Mouse (Mus musculus) forebrain, embryonic 12.5 days (tissue): ENCODE measurements around the gene Strap. TPM values are rescaled to one million over a fixed set of nuclear protein-coding genes. Genes with fewer than 3 reads are reported as not detected.

Source experiments
- ATAC-seq: fragments of 200-750 bp; cut with Nextera tagmentation; 2 replicates; pipeline ENCODE4 v1.8.0; 2017; ENCODE audit warnings: moderate TSS enrichment; ENCODE audit not compliant: low FRiP score
- H3K27ac ChIP-seq: fragments of 300-500 bp; sonication (generic); 2 replicates; pipeline ENCODE4 v1.5.1; 2016; ENCODE audit warnings: mild to moderate bottlenecking
- H3K27me3 ChIP-seq: fragments of 300-500 bp; sonication (generic); 2 replicates; pipeline ENCODE4 v1.6.1; 2016; ENCODE audit warnings: mild to moderate bottlenecking
- H3K36me3 ChIP-seq: fragments of 300-500 bp; sonication (generic); replicated peaks from 2 replicates; pipeline ENCODE4 v1.6.1; 2016; ENCODE audit warnings: mild to moderate bottlenecking
- H3K4me1 ChIP-seq: fragments of 300-500 bp; sonication (generic); 2 replicates; pipeline ENCODE4 v1.6.1; 2016
- H3K4me2 ChIP-seq: fragments of 300-500 bp; sonication (generic); 2 replicates; pipeline ENCODE4 v1.6.1; 2016; ENCODE audit warnings: mild to moderate bottlenecking, moderate library complexity
- H3K4me3 ChIP-seq: fragments of 300-500 bp; sonication (generic); replicated peaks from 2 replicates; pipeline ENCODE4 v1.5.1; 2016; ENCODE audit warnings: mild to moderate bottlenecking
- H3K9ac ChIP-seq: fragments of 300-500 bp; sonication (generic); 2 replicates; pipeline ENCODE4 v1.6.1; 2016; ENCODE audit warnings: mild to moderate bottlenecking
- H3K9me3 ChIP-seq: fragments of 300-500 bp; sonication (generic); 2 replicates; pipeline ENCODE4 v1.6.1; 2016
- WGBS: fragments of 180-500 bp; shearing (Covaris S2); methylation state at CpG from one replicate; pipeline ENCODE4 v1.1.7; 2016; 5-methylcytosine and 5-hydroxymethylcytosine counted together
- polyA plus RNA-seq: library from polyadenylated mRNA; unstranded; fragments of >200 nt; fragmentation: Nextera tagmentation; extraction: Ambion mirVana; gene quantifications from 2 replicates; pipeline ENCODE4 v1.2.1, GENCODE M21; 2016

Strap gene
- polyA plus RNA-seq, 1 experiment from 2014 or later = 208 TPM

GRCm38 (mm10) chr6:137740972-137741371 lies 6.1 kb downstream of the Strap start:
- no peak overlapping the region for H3K4me3 ChIP-seq
- H3K36me3 ChIP-seq = peaks cover 72% of the 10 kb centered on the region
- H3K4me2 ChIP-seq = no peak overlapping the region
- no peak overlapping the region for H3K27ac ChIP-seq
- H3K9ac ChIP-seq = no peak overlapping the region
- H3K9me3 ChIP-seq = no peaks in the 10 kb centered on the region
- peaks cover 6% of the 10 kb centered on the region for H3K4me1 ChIP-seq
- ATAC-seq = no peak
- no peaks in the 10 kb centered on the region for H3K27me3 ChIP-seq
- WGBS = 87% methylated on average over 2 of the region's 2 CpGs

- Histone ChIP-seq H3K4me3 (no peak overlapping the region), H3K27ac (no peak overlapping the region), H3K36me3 (peaks cover 83% of the 10 kb centered on the region), H3K4me1 (no peaks in the 10 kb centered on the region), H3K27me3 (no peaks in the 10 kb centered on the region), H3K9me3 (no peaks in the 10 kb centered on the region), H3K9ac (no peak overlapping the region), H3K4me2 (no peak overlapping the region)
- no peak for ATAC-seq
- WGBS = 92% methylated on average over 4 of the region's 4 CpGs
These were observed 9.8 kb downstream of the Strap start for GRCm38 (mm10) chr6:137744700-137745099.

GRCm38 (mm10) chr6:137747174-137747928 lies 12.5 kb downstream of the Strap start:
- no peak for ATAC-seq
- WGBS = 82% methylated on average over 5 of the region's 5 CpGs
- Histone ChIP-seq H3K9me3 (no peaks in the 10 kb centered on the region), H3K36me3 (peaks cover 81% of the 10 kb centered on the region), H3K27me3 (no peaks in the 10 kb centered on the region), H3K27ac (no peak overlapping the region), H3K9ac (no peak overlapping the region), H3K4me3 (no peak overlapping the region), H3K4me1 (no peaks in the 10 kb centered on the region), H3K4me2 (no peak overlapping the region)

GRCm38 (mm10) chr6:137751551-137752274 lies 16.8 kb downstream of the Strap start:
- 91% methylated on average over 10 of the region's 10 CpGs for WGBS
- no peaks in the 10 kb centered on the region for H3K9me3 ChIP-seq
- no peak overlapping the region for H3K27ac ChIP-seq
- no peak overlapping the region for H3K4me2 ChIP-seq
- H3K27me3 ChIP-seq = no peaks in the 10 kb centered on the region
- H3K4me1 ChIP-seq = peaks cover 5% of the 10 kb centered on the region; the same call in 1 of the 2 replicates
- H3K4me3 ChIP-seq = no peak overlapping the region
- H3K9ac ChIP-seq = no peak overlapping the region
- H3K36me3 ChIP-seq = peaks cover 48% of the 10 kb centered on the region
- ATAC-seq = no peak

GRCm38 (mm10) chr6:137752275-137752655 lies 17.4 kb downstream of the Strap start:
- no peak for ATAC-seq
- 92% methylated on average over 4 of the region's 4 CpGs for WGBS
- peaks cover 44% of the 10 kb centered on the region for H3K36me3 ChIP-seq
- no peak overlapping the region for H3K9ac ChIP-seq
- no peak overlapping the region for H3K4me2 ChIP-seq
- no peak overlapping the region for H3K4me3 ChIP-seq
- no peak overlapping the region for H3K27ac ChIP-seq
- no peaks in the 10 kb centered on the region for H3K27me3 ChIP-seq
- H3K4me1 ChIP-seq = peaks cover 5% of the 10 kb centered on the region; the same call in 1 of the 2 replicates
- no peaks in the 10 kb centered on the region for H3K9me3 ChIP-seq

GRCm38 (mm10) chr6:137754056-137754856 lies 19.4 kb downstream of the Strap start, which contains the start of gene Dera:
Gene Dera, plus strand, starts transcription at chr6:137754546.
- 13% methylated on average over 26 of the region's 26 CpGs for WGBS
- Histone ChIP-seq H3K9me3 (no peaks in the 10 kb centered on the region), H3K9ac (peak within 1 kb of the TSS; percentile 68), H3K4me3 (peak within 1 kb of the TSS; percentile 63), H3K27me3 (no peaks in the 10 kb centered on the region), H3K36me3 (peaks cover 27% of the 10 kb centered on the region), H3K27ac (no peak within 1 kb of the TSS), H3K4me2 (peak within 1 kb of the TSS; percentile 73), H3K4me1 (peaks cover 5% of the 10 kb centered on the region; the same call in 1 of the 2 replicates)
- ATAC-seq = peak; percentile 87

- 3% methylated on average over 8 of the region's 8 CpGs for WGBS
- Histone ChIP-seq H3K27ac (no peak overlapping the region), H3K27me3 (no peaks in the 10 kb centered on the region), H3K4me3 (peak overlapping the region; percentile 63), H3K4me2 (peak overlapping the region; percentile 73), H3K36me3 (peaks cover 22% of the 10 kb centered on the region), H3K9me3 (no peaks in the 10 kb centered on the region), H3K4me1 (peaks cover 7% of the 10 kb centered on the region), H3K9ac (peak overlapping the region; percentile 68; the same call in 1 of the 2 replicates)
- no peak for ATAC-seq
These were observed 20.0 kb downstream of the Strap start for GRCm38 (mm10) chr6:137754857-137755232.

- Histone ChIP-seq H3K36me3 (peaks cover 12% of the 10 kb centered on the region), H3K4me2 (no peak overlapping the region), H3K27me3 (no peaks in the 10 kb centered on the region), H3K9ac (no peak overlapping the region), H3K9me3 (no peaks in the 10 kb centered on the region), H3K4me3 (no peak overlapping the region), H3K27ac (no peak overlapping the region), H3K4me1 (peaks cover 8% of the 10 kb centered on the region)
- ATAC-seq = no peak
- 65% methylated on average over 5 of the region's 5 CpGs for WGBS
These were observed 21.4 kb downstream of the Strap start for GRCm38 (mm10) chr6:137756310-137756709.

GRCm38 (mm10) chr6:137757891-137758290 lies 23.0 kb downstream of the Strap start:
- no peak overlapping the region for H3K4me2 ChIP-seq

GRCm38 (mm10) chr6:137759681-137760080 lies 24.8 kb downstream of the Strap start:
- Histone ChIP-seq H3K36me3 (no peaks in the 10 kb centered on the region), H3K9me3 (no peaks in the 10 kb centered on the region), H3K9ac (no peak overlapping the region), H3K27me3 (no peaks in the 10 kb centered on the region), H3K4me3 (no peak overlapping the region), H3K27ac (no peak overlapping the region), H3K4me1 (peaks cover 13% of the 10 kb centered on the region), H3K4me2 (no peak overlapping the region)
- 0 out of 2 replicates have a peak, but pooled peaks have one; percentile 34 for ATAC-seq
- WGBS = 57% methylated on average over 8 of the region's 8 CpGs

More at GRCm38 (mm10) chr6:137757891-137758290, 23.0 kb downstream of the Strap start:
- H3K27me3 ChIP-seq = no peaks in the 10 kb centered on the region
- WGBS = 90% methylated on average over 1 of the region's 1 CpGs
- no peak overlapping the region for H3K27ac ChIP-seq
- no peak overlapping the region for H3K4me3 ChIP-seq
- H3K9me3 ChIP-seq = no peaks in the 10 kb centered on the region
- no peak overlapping the region for H3K9ac ChIP-seq
- peaks cover 8% of the 10 kb centered on the region for H3K4me1 ChIP-seq
- no peak for ATAC-seq
- H3K36me3 ChIP-seq = no peaks in the 10 kb centered on the region

GRCm38 (mm10) chr6:137760966-137761365 lies 26.1 kb downstream of the Strap start:
- H3K4me3 ChIP-seq = no peak overlapping the region
- WGBS = 73% methylated on average over 15 of the region's 15 CpGs
- no peaks in the 10 kb centered on the region for H3K36me3 ChIP-seq
- H3K9ac ChIP-seq = no peak overlapping the region
- no peak overlapping the region for H3K27ac ChIP-seq
- no peak for ATAC-seq
- peaks cover 11% of the 10 kb centered on the region; the same call in 1 of the 2 replicates for H3K4me1 ChIP-seq
- H3K4me2 ChIP-seq = no peak overlapping the region
- H3K9me3 ChIP-seq = no peaks in the 10 kb centered on the region
- H3K27me3 ChIP-seq = no peaks in the 10 kb centered on the region
